Mouse (Mus musculus): ENCODE data around the gene Dapk3. TPM values are rescaled to one million over a fixed set of nuclear protein-coding genes. Genes with fewer than 3 reads are reported as not detected.

The Dapk3 gene
- total and polyA plus RNA-seq, 3 experiments, result 27.8 to 30.6 (median 29.0) TPM

DNA sequence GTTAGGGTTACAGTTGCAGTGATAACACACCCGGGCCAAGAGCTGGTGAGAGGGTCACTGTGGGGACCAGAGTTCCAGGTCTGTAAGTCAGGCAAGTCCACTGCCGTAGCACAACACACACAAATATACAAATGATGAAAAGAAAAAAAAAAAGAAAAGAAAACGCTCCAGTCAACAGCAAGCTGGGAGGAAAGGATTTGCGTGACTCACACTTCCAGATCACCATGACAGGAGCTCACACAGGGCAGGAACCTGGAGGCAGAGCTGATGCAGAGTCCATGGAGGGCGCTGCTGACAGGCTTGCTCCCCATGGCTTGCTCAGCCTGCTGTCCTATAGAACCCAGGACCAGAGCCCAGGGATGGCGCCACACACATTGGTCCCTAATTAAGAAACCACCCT is 51.4 kb downstream of the Dapk3 start:
- WGBS, result 67% methylated on average over 6 of the region's 6 CpGs
- H3K36me3 ChIP-seq (ENCODE audit: control insufficient read depth, insufficient read depth, low read length), result no peaks in the 10 kb centered on the region
- peaks cover 2% of the 10 kb centered on the region for H3K4me1 ChIP-seq (ENCODE audit: control insufficient read depth, insufficient read depth, low read length)
- H3K27ac ChIP-seq, result no peak overlapping the region
- intact Hi-C loops (cut with DNase I), result no loop called here
- peaks cover 4% of the 10 kb centered on the region; the same call in 1 of the 2 replicates for H3K27me3 ChIP-seq (ENCODE audit: control insufficient read depth, insufficient read depth, low read length)
- H3K4me3 ChIP-seq, result no peak overlapping the region
- TF ChIP-seq POLR2A (IDR thresholded peaks at IDR 0.05; ENCODE audit: insufficient read depth, low read depth, low read length) (no peak), CTCF (IDR thresholded peaks at IDR 0.05) (no peak), EP300 (IDR thresholded peaks at IDR 0.05; ENCODE audit: insufficient read depth, low read depth, low read length) (no peak)
- H3K79me2 ChIP-seq (replicated peaks; ENCODE audit: control insufficient read depth, insufficient read depth, low read length), result no peaks in the 10 kb centered on the region
- H3K9ac ChIP-seq (ENCODE audit: low read depth, low read length), result no peak overlapping the region
- no peak for DNase-seq

DNA sequence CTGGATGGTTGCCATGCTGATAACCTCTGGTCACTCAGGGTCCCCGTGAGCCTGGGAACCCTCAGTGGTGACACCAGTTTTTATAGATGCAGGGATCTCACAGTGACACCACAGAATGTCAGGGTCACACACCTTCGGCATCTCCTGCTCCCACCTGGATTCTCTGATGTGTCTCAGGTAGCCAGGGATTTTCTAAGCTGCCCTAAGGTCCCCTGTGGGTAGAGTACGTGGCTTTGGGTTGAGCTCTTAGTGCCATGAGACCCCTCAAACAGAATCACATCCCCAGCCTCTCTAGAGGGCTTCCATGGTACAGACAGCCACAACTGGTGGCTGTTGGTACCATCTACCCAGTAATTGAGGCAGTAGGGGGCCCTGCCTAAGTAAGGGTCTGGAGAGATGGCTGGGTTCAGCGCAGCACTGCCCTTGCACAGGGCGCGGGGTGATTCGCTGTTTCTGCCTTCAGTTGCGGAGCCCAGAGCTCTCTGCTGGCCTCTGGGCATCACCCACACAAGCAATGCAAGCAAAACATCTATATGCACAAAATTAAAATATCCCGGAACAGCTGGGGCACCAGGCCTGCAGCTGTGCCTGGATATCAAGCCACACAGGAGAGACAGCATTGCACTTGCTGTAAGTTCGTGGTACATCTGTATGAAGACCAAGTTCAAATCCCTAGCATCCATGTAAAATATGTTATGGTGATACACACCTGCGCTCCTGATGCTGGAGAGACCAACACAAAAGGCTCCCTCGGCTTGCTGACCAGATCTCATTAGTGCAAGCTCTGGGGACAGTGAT is 53.9 kb downstream of the Dapk3 start:
- Histone ChIP-seq H3K4me3 (no peak overlapping the region), H3K9ac (ENCODE audit: low read depth, low read length) (no peak overlapping the region), H3K27me3 (ENCODE audit: control insufficient read depth, insufficient read depth, low read length) (peaks cover 5% of the 10 kb centered on the region; the same call in 1 of the 2 replicates), H3K27ac (no peak overlapping the region), H3K79me2 (replicated peaks; ENCODE audit: control insufficient read depth, insufficient read depth, low read length) (no peaks in the 10 kb centered on the region), H3K4me1 (ENCODE audit: control insufficient read depth, insufficient read depth, low read length) (peaks cover 2% of the 10 kb centered on the region), H3K36me3 (ENCODE audit: control insufficient read depth, insufficient read depth, low read length) (no peaks in the 10 kb centered on the region)
- DNase-seq, result no peak
- TF ChIP-seq CTCF (IDR thresholded peaks at IDR 0.05) (no peak), POLR2A (IDR thresholded peaks at IDR 0.05; ENCODE audit: insufficient read depth, low read depth, low read length) (no peak), EP300 (IDR thresholded peaks at IDR 0.05; ENCODE audit: insufficient read depth, low read depth, low read length) (no peak)
- WGBS, result 86% methylated on average over 12 of the region's 12 CpGs
- intact Hi-C loops (cut with DNase I), result no loop called here

DNA sequence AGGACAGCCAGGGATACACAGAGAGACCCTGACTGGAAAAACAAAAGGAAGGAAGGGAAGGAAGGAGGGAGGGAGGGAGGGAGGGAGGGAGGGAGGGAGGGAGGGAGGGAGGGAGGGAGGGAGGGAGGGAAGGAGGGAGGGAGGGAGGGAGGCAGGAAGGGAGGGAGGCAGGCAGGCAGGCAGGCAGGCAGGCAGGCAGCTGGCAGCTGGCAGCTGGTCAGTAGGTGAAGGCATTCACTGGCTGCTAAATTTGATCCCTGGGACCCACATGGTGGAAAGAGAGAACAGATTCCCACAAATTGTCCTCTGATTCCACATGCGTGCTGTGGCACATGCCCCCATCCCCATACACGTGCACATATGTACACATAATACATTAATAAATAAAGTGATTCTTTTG is 55.8 kb downstream of the Dapk3 start:
- no peak for DNase-seq
- Histone ChIP-seq H3K79me2 (replicated peaks; ENCODE audit: control insufficient read depth, insufficient read depth, low read length) (no peaks in the 10 kb centered on the region), H3K36me3 (ENCODE audit: control insufficient read depth, insufficient read depth, low read length) (no peaks in the 10 kb centered on the region), H3K9ac (ENCODE audit: low read depth, low read length) (no peak overlapping the region), H3K4me3 (no peak overlapping the region), H3K27me3 (ENCODE audit: control insufficient read depth, insufficient read depth, low read length) (peaks cover 5% of the 10 kb centered on the region; the same call in 1 of the 2 replicates), H3K4me1 (ENCODE audit: control insufficient read depth, insufficient read depth, low read length) (no peaks in the 10 kb centered on the region), H3K27ac (no peak overlapping the region)
- TF ChIP-seq EP300 (IDR thresholded peaks at IDR 0.05; ENCODE audit: insufficient read depth, low read depth, low read length) (no peak), CTCF (IDR thresholded peaks at IDR 0.05) (no peak), POLR2A (IDR thresholded peaks at IDR 0.05; ENCODE audit: insufficient read depth, low read depth, low read length) (no peak)
- WGBS, result 83% methylated on average over 2 of the region's 2 CpGs
- intact Hi-C loops (cut with DNase I), result no loop called here

DNA sequence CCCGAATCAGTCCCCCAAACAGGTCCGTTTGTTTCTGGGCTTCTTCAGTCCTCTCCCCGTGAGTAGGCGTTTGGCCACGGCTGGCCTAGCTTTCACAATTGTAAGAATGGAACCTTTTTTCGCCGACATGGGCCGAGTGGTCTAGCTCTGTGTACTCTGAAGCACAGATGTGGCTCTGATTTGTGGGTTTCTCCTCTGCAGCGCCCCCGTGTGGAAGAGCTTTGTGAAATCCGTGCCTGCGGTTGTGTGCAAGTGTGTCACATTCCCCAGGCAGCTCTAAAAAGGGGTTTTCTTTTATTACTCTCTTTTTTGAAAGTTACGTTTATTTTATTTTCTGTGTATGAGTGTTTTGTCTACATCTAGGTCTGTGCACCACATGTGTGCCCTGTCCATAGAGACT is 58.1 kb downstream of the Dapk3 start:
- peak; percentile 68 for TF ChIP-seq CTCF (IDR thresholded peaks at IDR 0.05)
- no peak for TF ChIP-seq POLR2A (IDR thresholded peaks at IDR 0.05; ENCODE audit: insufficient read depth, low read depth, low read length)
- no peaks in the 10 kb centered on the region for H3K4me1 ChIP-seq (ENCODE audit: control insufficient read depth, insufficient read depth, low read length)
- no peak overlapping the region for H3K9ac ChIP-seq (ENCODE audit: low read depth, low read length)
- no peak for DNase-seq
- H3K36me3 ChIP-seq (ENCODE audit: control insufficient read depth, insufficient read depth, low read length), result no peaks in the 10 kb centered on the region
- H3K4me3 ChIP-seq, result no peak overlapping the region
- no peak overlapping the region for H3K27ac ChIP-seq
- H3K79me2 ChIP-seq (replicated peaks; ENCODE audit: control insufficient read depth, insufficient read depth, low read length), result no peaks in the 10 kb centered on the region
- intact Hi-C loops (cut with DNase I), result no loop called here
- 34% methylated on average over 13 of the region's 13 CpGs for WGBS
- H3K27me3 ChIP-seq (ENCODE audit: control insufficient read depth, insufficient read depth, low read length), result peaks cover 5% of the 10 kb centered on the region; the same call in 1 of the 2 replicates

GRCm38 (mm10) chr10:81242021-81242420 is 59.2 kb downstream of the Dapk3 start:
- H3K27me3 ChIP-seq (ENCODE audit: control insufficient read depth, insufficient read depth, low read length), result peaks cover 5% of the 10 kb centered on the region; the same call in 1 of the 2 replicates
- no peak overlapping the region for H3K9ac ChIP-seq (ENCODE audit: low read depth, low read length)
- DNase-seq, result no peak
- no peaks in the 10 kb centered on the region for H3K4me1 ChIP-seq (ENCODE audit: control insufficient read depth, insufficient read depth, low read length)
- H3K27ac ChIP-seq, result no peak overlapping the region
- no peaks in the 10 kb centered on the region for H3K79me2 ChIP-seq (replicated peaks; ENCODE audit: control insufficient read depth, insufficient read depth, low read length)
- intact Hi-C loops (cut with DNase I), result no loop called here
- TF ChIP-seq CTCF (IDR thresholded peaks at IDR 0.05) (no peak), POLR2A (IDR thresholded peaks at IDR 0.05; ENCODE audit: insufficient read depth, low read depth, low read length) (no peak), EP300 (IDR thresholded peaks at IDR 0.05; ENCODE audit: insufficient read depth, low read depth, low read length) (no peak)
- no peak overlapping the region for H3K4me3 ChIP-seq
- 90% methylated on average over 16 of the region's 16 CpGs for WGBS
- H3K36me3 ChIP-seq (ENCODE audit: control insufficient read depth, insufficient read depth, low read length), result no peaks in the 10 kb centered on the region

Other genes starting within 250 kb of the Dapk3 start
- gene Gng7, start 168.1 kb upstream of the Dapk3 start, total RNA-seq (2021), result under 1 TPM; 0.50 to 0.63 TPM
- gene Gng7, start 168.1 kb upstream of the Dapk3 start, polyA plus RNA-seq (2012; rRNA removed), result 0.68 and 1.1 TPM in 2 replicates
- not detected for gene Diras1, start 157.3 kb upstream of the Dapk3 start, total RNA-seq (2021)
- gene Diras1, start 157.3 kb upstream of the Dapk3 start, polyA plus RNA-seq (2012; rRNA removed), result 0.04 and 0.06 TPM in 2 replicates
- gene Slc39a3, start 145.6 kb upstream of the Dapk3 start, total RNA-seq (2021), result 10 to 100 TPM; 13.9 to 14.4 TPM
- 20.5 and 21.9 TPM in 2 replicates for gene Slc39a3, start 145.6 kb upstream of the Dapk3 start, polyA plus RNA-seq (2012; rRNA removed)
- 10 to 100 TPM; 84.5 to 90.1 TPM for gene Sgta, start 122.8 kb upstream of the Dapk3 start, total RNA-seq (2021)
- 158 and 161 TPM in 2 replicates for gene Sgta, start 122.8 kb upstream of the Dapk3 start, polyA plus RNA-seq (2012; rRNA removed)
- 10 to 100 TPM; 11.3 to 15.5 TPM for gene Thop1, start 113.0 kb upstream of the Dapk3 start, total RNA-seq (2021)
- 15.2 and 17.0 TPM in 2 replicates for gene Thop1, start 113.0 kb upstream of the Dapk3 start, polyA plus RNA-seq (2012; rRNA removed)
- under 1 TPM; 0.36 to 0.70 TPM for gene Creb3l3, start 84.1 kb upstream of the Dapk3 start, total RNA-seq (2021)
- gene Creb3l3, start 84.1 kb upstream of the Dapk3 start, polyA plus RNA-seq (2012; rRNA removed), result 0.06 and 0.15 TPM in 2 replicates
- gene Map2k2, start 77.1 kb upstream of the Dapk3 start, total RNA-seq (2021), result 100 to 1,000 TPM; 115 to 123 TPM
- gene Map2k2, start 77.1 kb upstream of the Dapk3 start, polyA plus RNA-seq (2012; rRNA removed), result 89.3 and 116 TPM in 2 replicates
- gene Zbtb7a, start 47.8 kb upstream of the Dapk3 start, total RNA-seq (2021), result 10 to 100 TPM; 35.2 to 41.4 TPM
- gene Zbtb7a, start 47.8 kb upstream of the Dapk3 start, polyA plus RNA-seq (2012; rRNA removed), result 16.1 and 20.6 TPM in 2 replicates
- 10 to 100 TPM; 14.1 to 16.5 TPM for gene Pias4, start 15.1 kb upstream of the Dapk3 start, total RNA-seq (2021)
- gene Pias4, start 15.1 kb upstream of the Dapk3 start, polyA plus RNA-seq (2012; rRNA removed), result 22.3 and 23.3 TPM in 2 replicates
- gene Eef2, start 6.4 kb upstream of the Dapk3 start, total RNA-seq (2021), result 1,000 to 10,000 TPM; 1,027 to 1,244 TPM
- gene Eef2, start 6.4 kb upstream of the Dapk3 start, polyA plus RNA-seq (2012; rRNA removed), result 887 and 1,187 TPM in 2 replicates
- gene 4930442H23Rik, start 844 bp downstream of the Dapk3 start, total RNA-seq (2021), result not detected
- gene 4930442H23Rik, start 844 bp downstream of the Dapk3 start, polyA plus RNA-seq (2012; rRNA removed), result not detected in 2 replicates
- gene Nmrk2, start 19.0 kb downstream of the Dapk3 start, total RNA-seq (2021), result 1 to 10 TPM; 8.7 to 8.8 TPM
- gene Nmrk2, start 19.0 kb downstream of the Dapk3 start, polyA plus RNA-seq (2012; rRNA removed), result 4.7 and 6.3 TPM in 2 replicates
- under 1 TPM in 1 of 2 experiments, not detected in 1; 0.09 TPM for gene Atcay, start 47.8 kb downstream of the Dapk3 start, total RNA-seq (2021)
- 0.14 and 0.20 TPM in 2 replicates for gene Atcay, start 47.8 kb downstream of the Dapk3 start, polyA plus RNA-seq (2012; rRNA removed)
- gene Zfr2, start 50.1 kb downstream of the Dapk3 start, total RNA-seq (2021), result 1 to 10 TPM; 1.8 to 2.0 TPM
- gene Zfr2, start 50.1 kb downstream of the Dapk3 start, polyA plus RNA-seq (2012; rRNA removed), result 5.0 and 6.3 TPM in 2 replicates
- gene Matk, start 69.9 kb downstream of the Dapk3 start, total RNA-seq (2021), result under 1 TPM; 0.48 to 0.86 TPM
- 0.97 and 1.5 TPM in 2 replicates for gene Matk, start 69.9 kb downstream of the Dapk3 start, polyA plus RNA-seq (2012; rRNA removed)
- 100 to 1,000 TPM in 1 of 2 experiments, 10 to 100 TPM in 1; 85.7 to 101 TPM for gene Mrpl54, start 83.9 kb downstream of the Dapk3 start, total RNA-seq (2021)
- 66.7 and 93.2 TPM in 2 replicates for gene Mrpl54, start 83.9 kb downstream of the Dapk3 start, polyA plus RNA-seq (2012; rRNA removed)
- 100 to 1,000 TPM; 111 to 123 TPM for gene Apba3, start 84.0 kb downstream of the Dapk3 start, total RNA-seq (2021)
- 151 TPM in 2 replicates for gene Apba3, start 84.0 kb downstream of the Dapk3 start, polyA plus RNA-seq (2012; rRNA removed)
- gene Tjp3, start 108.6 kb downstream of the Dapk3 start, total RNA-seq (2021), result not detected
- 0.12 and 0.78 TPM in 2 replicates for gene Tjp3, start 108.6 kb downstream of the Dapk3 start, polyA plus RNA-seq (2012; rRNA removed)
- 10 to 100 TPM; 27.0 to 28.0 TPM for gene Pip5k1c, start 110.0 kb downstream of the Dapk3 start, total RNA-seq (2021)
- 37.5 and 44.2 TPM in 2 replicates for gene Pip5k1c, start 110.0 kb downstream of the Dapk3 start, polyA plus RNA-seq (2012; rRNA removed)
- gene Cactin, start 138.1 kb downstream of the Dapk3 start, total RNA-seq (2021), result 10 to 100 TPM; 16.1 to 18.0 TPM
- gene Cactin, start 138.1 kb downstream of the Dapk3 start, polyA plus RNA-seq (2012; rRNA removed), result 15.4 and 18.0 TPM in 2 replicates
- gene Tbxa2r, start 145.7 kb downstream of the Dapk3 start, total RNA-seq (2021), result 1 to 10 TPM; 3.8 to 4.1 TPM
- gene Tbxa2r, start 145.7 kb downstream of the Dapk3 start, polyA plus RNA-seq (2012; rRNA removed), result 7.1 and 8.7 TPM in 2 replicates
- gene Gipc3, start 160.3 kb downstream of the Dapk3 start, total RNA-seq (2021), result 1 to 10 TPM; 5.5 to 6.4 TPM
- 4.7 and 4.8 TPM in 2 replicates for gene Gipc3, start 160.3 kb downstream of the Dapk3 start, polyA plus RNA-seq (2012; rRNA removed)
- 10 to 100 TPM; 55.6 to 58.1 TPM for gene Hmg20b, start 167.5 kb downstream of the Dapk3 start, total RNA-seq (2021)
- 44.3 and 54.9 TPM in 2 replicates for gene Hmg20b, start 167.5 kb downstream of the Dapk3 start, polyA plus RNA-seq (2012; rRNA removed)
- 10 to 100 TPM; 10.6 to 11.1 TPM for gene Mfsd12, start 174.5 kb downstream of the Dapk3 start, total RNA-seq (2021)
- 9.6 and 10.5 TPM in 2 replicates for gene Mfsd12, start 174.5 kb downstream of the Dapk3 start, polyA plus RNA-seq (2012; rRNA removed)
- gene 4930404N11Rik, start 182.8 kb downstream of the Dapk3 start, total RNA-seq (2021), result 1 to 10 TPM in 1 of 2 experiments, under 1 TPM in 1; 0.64 to 1.1 TPM
- gene 4930404N11Rik, start 182.8 kb downstream of the Dapk3 start, polyA plus RNA-seq (2012; rRNA removed), result 0.32 and 1.2 TPM in 2 replicates
- 10 to 100 TPM; 29.9 to 31.5 TPM for gene Fzr1, start 195.5 kb downstream of the Dapk3 start, total RNA-seq (2021)
- gene Fzr1, start 195.5 kb downstream of the Dapk3 start, polyA plus RNA-seq (2012; rRNA removed), result 49.3 and 56.1 TPM in 2 replicates
- 10 to 100 TPM; 46.6 to 53.8 TPM for gene Dohh, start 201.4 kb downstream of the Dapk3 start, total RNA-seq (2021)
- gene Dohh, start 201.4 kb downstream of the Dapk3 start, polyA plus RNA-seq (2012; rRNA removed), result 48.5 and 56.9 TPM in 2 replicates
- gene Gm48551, start 201.5 kb downstream of the Dapk3 start, total RNA-seq (2021), result 1 to 10 TPM in 1 of 2 experiments, under 1 TPM in 1; 0.73 to 1.9 TPM
- 2.1 and 3.5 TPM in 2 replicates for gene Gm48551, start 201.5 kb downstream of the Dapk3 start, polyA plus RNA-seq (2012; rRNA removed)
- 1 to 10 TPM in 1 of 2 experiments, not detected in 1; 1.2 TPM for gene Gm48552, start 206.0 kb downstream of the Dapk3 start, total RNA-seq (2021)
- 0.88 and 1.2 TPM in 2 replicates for gene Gm48552, start 206.0 kb downstream of the Dapk3 start, polyA plus RNA-seq (2012; rRNA removed)
- gene Smim24, start 210.0 kb downstream of the Dapk3 start, total RNA-seq (2021), result 1 to 10 TPM; 2.0 to 2.3 TPM
- gene Smim24, start 210.0 kb downstream of the Dapk3 start, polyA plus RNA-seq (2012; rRNA removed), result 8.3 and 8.6 TPM in 2 replicates

Measured in heart, adult 2 months (tissue).